Mouse (Mus musculus) frontal cortex, adult 2 months (tissue): ENCODE data around the gene Slc43a2. TPM values are rescaled to one million over a fixed set of nuclear protein-coding genes. Genes with fewer than 3 reads are reported as not detected.

Source experiments
- DNase-seq, 2 experiments: peaks; one replicate each; pipeline ENCODE4 v3.0.0; 2022; ENCODE audit warnings: low spot score in 1 of 2; ENCODE audit errors: extremely low spot score in 1 of 2
- polyA plus RNA-seq: library from polyadenylated mRNA; depleted of rRNA; stranded (reverse); fragments of >200 nt; gene quantifications from 2 replicates; pipeline ENCODE4 v1.2.3, GENCODE M21; 2012

The Slc43a2 gene
- polyA plus RNA-seq, 1 experiment: 26.9 TPM

GRCm38 (mm10) chr11:75526943-75527342 is 4.6 kb upstream of the Slc43a2 start:
- no peak for DNase-seq

GRCm38 (mm10) chr11:75529771-75530170 is 1.7 kb upstream of the Slc43a2 start:
- DNase-seq: no peak

GRCm38 (mm10) chr11:75530325-75530724 is 1.2 kb upstream of the Slc43a2 start:
- peak; percentile 81 to 100 for DNase-seq

- DNase-seq: peak in 1 of 2 experiments; percentile 25
These were observed 585 bp upstream of the Slc43a2 start for GRCm38 (mm10) chr11:75530845-75531373.

- peak in 1 of 2 experiments; percentile 57 for DNase-seq
These were observed 1.1 kb downstream of the Slc43a2 start for GRCm38 (mm10) chr11:75532340-75533277.

- no peak for DNase-seq
These were observed 2.0 kb downstream of the Slc43a2 start for GRCm38 (mm10) chr11:75533314-75534015.

- DNase-seq: no peak
These were observed 3.0 kb downstream of the Slc43a2 start for GRCm38 (mm10) chr11:75534286-75535033.

- DNase-seq: no peak
These were observed 3.8 kb downstream of the Slc43a2 start for GRCm38 (mm10) chr11:75535106-75535795.

GRCm38 (mm10) chr11:75536255-75537024 is 4.9 kb downstream of the Slc43a2 start:
- no peak for DNase-seq

- no peak for DNase-seq
These were observed 5.5 kb downstream of the Slc43a2 start for GRCm38 (mm10) chr11:75537025-75537414.

GRCm38 (mm10) chr11:75537491-75538183 is 6.1 kb downstream of the Slc43a2 start:
- no peak for DNase-seq

- no peak for DNase-seq
These were observed 6.9 kb downstream of the Slc43a2 start for GRCm38 (mm10) chr11:75538184-75538969.

- DNase-seq: no peak
These were observed 7.4 kb downstream of the Slc43a2 start for GRCm38 (mm10) chr11:75538970-75539299.

- DNase-seq: no peak
These were observed 8.7 kb downstream of the Slc43a2 start for GRCm38 (mm10) chr11:75540209-75540608.

- no peak for DNase-seq
These were observed 9.5 kb downstream of the Slc43a2 start for GRCm38 (mm10) chr11:75540710-75541581.

GRCm38 (mm10) chr11:75544713-75545112 is 13.2 kb downstream of the Slc43a2 start:
- DNase-seq: no peak

- DNase-seq: no peak
These were observed 14.6 kb downstream of the Slc43a2 start for GRCm38 (mm10) chr11:75546057-75546456.
